Mouse (Mus musculus) heart, embryonic 14.5 days (tissue): ENCODE results near the gene Trp73. TPM values are rescaled to one million over a fixed set of nuclear protein-coding genes. Genes with fewer than 3 reads are reported as not detected.

Source experiments
- ATAC-seq: fragments of 200-750 bp; cut with Nextera tagmentation; 2 replicates; pipeline ENCODE4 v1.8.0; 2017; ENCODE audit warnings: low read depth, moderate TSS enrichment; ENCODE audit not compliant: insufficient number of reproducible peaks, insufficient read depth, low FRiP score
- H3K27ac ChIP-seq, 2 experiments: fragments of 200-500 bp in 1 of 2; fragments of 300-500 bp in 1 of 2; sonication (generic) in 1 of 2; replicated peaks in 1 of 2; 2 replicates each; pipeline ENCODE4 v1.5.1; 2012 to 2014; ENCODE audit warnings: low read depth in 2 of 2, low read length in 2 of 2, control low read depth in 1 of 2, mild to moderate bottlenecking in 1 of 2, mixed read lengths in 1 of 2; ENCODE audit not compliant: control insufficient read depth in 1 of 2, insufficient read depth in 1 of 2
- H3K27me3 ChIP-seq: fragments of 300-500 bp; sonication (generic); 2 replicates; pipeline ENCODE4 v1.6.1; 2014; ENCODE audit warnings: mild to moderate bottlenecking, low read length, control low read depth; ENCODE audit not compliant: control insufficient read depth, insufficient read depth
- H3K36me3 ChIP-seq: fragments of 300-500 bp; sonication (generic); 2 replicates; pipeline ENCODE4 v1.6.1; 2014; ENCODE audit warnings: mild to moderate bottlenecking, control low read depth, low read length, mixed read lengths; ENCODE audit not compliant: control insufficient read depth, insufficient read depth
- H3K4me1 ChIP-seq, 2 experiments: fragments of 200-500 bp in 1 of 2; fragments of 300-500 bp in 1 of 2; sonication (generic) in 1 of 2; 2 replicates each; pipeline ENCODE4 v1.6.1; 2012 to 2014; ENCODE audit warnings: low read length in 2 of 2, control low read depth in 1 of 2, mixed read lengths in 1 of 2; ENCODE audit not compliant: control insufficient read depth in 2 of 2, insufficient read depth in 2 of 2
- H3K4me2 ChIP-seq: fragments of 300-500 bp; sonication (generic); 2 replicates; pipeline ENCODE4 v1.6.1; 2014; ENCODE audit warnings: mild to moderate bottlenecking, low read length
- H3K4me3 ChIP-seq, 2 experiments: fragments of 200-500 bp in 1 of 2; fragments of 300-500 bp in 1 of 2; sonication (generic) in 1 of 2; 2 replicates each; pipeline ENCODE4 v1.5.1; 2012 to 2014; ENCODE audit warnings: low read length in 2 of 2, mild to moderate bottlenecking in 2 of 2, control low read depth in 1 of 2, low read depth in 1 of 2, moderate library complexity in 1 of 2; ENCODE audit not compliant: control insufficient read depth in 1 of 2, insufficient read depth in 1 of 2
- H3K9ac ChIP-seq: fragments of 300-500 bp; sonication (generic); 2 replicates; pipeline ENCODE4 v1.6.1; 2014; ENCODE audit warnings: mild to moderate bottlenecking, low read length
- H3K9me3 ChIP-seq: fragments of 300-500 bp; sonication (generic); 2 replicates; pipeline ENCODE4 v1.6.1; 2016; ENCODE audit warnings: low read length, control low read depth; ENCODE audit not compliant: control insufficient read depth
- WGBS: fragments of 180-500 bp; shearing (Covaris S2); extraction: QIAGEN DNeasy Blood & Tissue Kit; methylation state at CpG from one replicate; pipeline ENCODE4 v1.1.7; 2014; 5-methylcytosine and 5-hydroxymethylcytosine counted together
- polyA plus RNA-seq: library from polyadenylated mRNA; unstranded; fragments of >200 nt; fragmentation: Nextera tagmentation; extraction: Ambion mirVana; gene quantifications from 2 replicates; pipeline ENCODE4 v1.2.1, GENCODE M21; 2014

Trp73 gene
- polyA plus RNA-seq, 1 experiment from 2014 or later: 0.08 TPM

- Histone ChIP-seq H3K27me3 (peaks cover 10% of the 10 kb centered on the region; the same call in 1 of the 2 replicates), H3K9ac (no peak overlapping the region), H3K9me3 (no peaks in the 10 kb centered on the region), H3K27ac (no peak overlapping the region), H3K36me3 (no peaks in the 10 kb centered on the region), H3K4me3 (no peak overlapping the region), H3K4me1 (no peaks in the 10 kb centered on the region), H3K4me2 (no peak overlapping the region)
- no peak for ATAC-seq
- 65% methylated on average over 5 of the region's 5 CpGs for WGBS
Observed at GRCm38 (mm10) chr4:154045837-154046236, 94.2 kb downstream of the Trp73 start.

GRCm38 (mm10) chr4:154042577-154042976 lies 97.4 kb downstream of the Trp73 start, which contains the start of gene Ccdc27:
Ccdc27 (minus strand) TSS chr4:154042677.
- Histone ChIP-seq H3K4me2 (no peak within 1 kb of the TSS), H3K27ac (no peak within 1 kb of the TSS), H3K36me3 (no peaks in the 10 kb centered on the region), H3K27me3 (peaks cover 10% of the 10 kb centered on the region; the same call in 1 of the 2 replicates), H3K4me3 (no peak within 1 kb of the TSS), H3K4me1 (no peaks in the 10 kb centered on the region), H3K9me3 (no peaks in the 10 kb centered on the region), H3K9ac (no peak within 1 kb of the TSS)
- no peak for ATAC-seq
- 79% methylated on average over 9 of the region's 9 CpGs for WGBS

- WGBS: 25% methylated on average over 3 of the region's 3 CpGs
- H3K4me2 ChIP-seq: no peak overlapping the region
- no peaks in the 10 kb centered on the region; a peak in 1 of 4 replicates for H3K4me1 ChIP-seq
- ATAC-seq: no peak
- peaks cover 5% of the 10 kb centered on the region; the same call in 1 of the 2 replicates for H3K27me3 ChIP-seq
- H3K36me3 ChIP-seq: no peaks in the 10 kb centered on the region
- H3K9me3 ChIP-seq: no peaks in the 10 kb centered on the region
- H3K9ac ChIP-seq: no peak overlapping the region
- no peak overlapping the region for H3K4me3 ChIP-seq
- no peak overlapping the region for H3K27ac ChIP-seq
Observed at GRCm38 (mm10) chr4:154037123-154037522, 102.9 kb downstream of the Trp73 start.

- Histone ChIP-seq H3K27me3 (peaks cover 4% of the 10 kb centered on the region; the same call in 1 of the 2 replicates), H3K4me2 (no peak overlapping the region), H3K9me3 (no peaks in the 10 kb centered on the region), H3K36me3 (no peaks in the 10 kb centered on the region), H3K27ac (no peak overlapping the region), H3K4me3 (no peak overlapping the region), H3K4me1 (peaks cover 22 to 29% of the 10 kb centered on the region in 2 experiments), H3K9ac (no peak overlapping the region)
- ATAC-seq: no peak
Observed at GRCm38 (mm10) chr4:154028646-154029045, 111.4 kb downstream of the Trp73 start.

GRCm38 (mm10) chr4:154028066-154028465 lies 111.9 kb downstream of the Trp73 start:
- Histone ChIP-seq H3K27ac (no peak overlapping the region), H3K9me3 (no peaks in the 10 kb centered on the region), H3K4me3 (no peak overlapping the region), H3K27me3 (peaks cover 4% of the 10 kb centered on the region; the same call in 1 of the 2 replicates), H3K4me1 (peaks cover 28 to 35% of the 10 kb centered on the region in 2 experiments), H3K36me3 (no peaks in the 10 kb centered on the region), H3K9ac (no peak overlapping the region), H3K4me2 (no peak overlapping the region)
- ATAC-seq: no peak
- 69% methylated on average over 7 of the region's 7 CpGs for WGBS

GRCm38 (mm10) chr4:154026441-154026761 lies 113.6 kb downstream of the Trp73 start:
- peak overlapping the region; percentile 76 for H3K4me2 ChIP-seq
- H3K36me3 ChIP-seq: peaks cover 13% of the 10 kb centered on the region
- H3K4me3 ChIP-seq: peak overlapping the region; percentile 51 to 60; a peak in 3 of 4 replicates
- H3K9ac ChIP-seq: peak overlapping the region; percentile 68
- ATAC-seq: no peak
- H3K27ac ChIP-seq: no peak overlapping the region
- WGBS: 30% methylated on average over 2 of the region's 2 CpGs
- H3K4me1 ChIP-seq: peaks cover 31 to 40% of the 10 kb centered on the region in 2 experiments
- H3K9me3 ChIP-seq: no peaks in the 10 kb centered on the region
- H3K27me3 ChIP-seq: peaks cover 4% of the 10 kb centered on the region; the same call in 1 of the 2 replicates

GRCm38 (mm10) chr4:154025641-154026440 lies 114.2 kb downstream of the Trp73 start, which contains the start of gene Smim1:
Smim1 (minus strand) TSS chr4:154026230.
- H3K9me3 ChIP-seq: no peaks in the 10 kb centered on the region

More at GRCm38 (mm10) chr4:154025641-154026440, 114.2 kb downstream of the Trp73 start, which contains the start of gene Smim1:
- peak within 1 kb of the TSS; percentile 60 to 64 for H3K27ac ChIP-seq
- WGBS: 2% methylated on average over 33 of the region's 33 CpGs
- H3K9ac ChIP-seq: peak within 1 kb of the TSS; percentile 68
- peak within 1 kb of the TSS; percentile 51 to 60 for H3K4me3 ChIP-seq
- peak; percentile 55 for ATAC-seq
- peaks cover 18% of the 10 kb centered on the region for H3K36me3 ChIP-seq
- peak within 1 kb of the TSS; percentile 76 for H3K4me2 ChIP-seq
- peaks cover 4% of the 10 kb centered on the region; the same call in 1 of the 2 replicates for H3K27me3 ChIP-seq
- peaks cover 31 to 40% of the 10 kb centered on the region in 2 experiments for H3K4me1 ChIP-seq
